Mouse (Mus musculus) adrenal gland, postnatal 25 days (tissue): ENCODE results near the gene Dyrk2. TPM values are rescaled to one million over a fixed set of nuclear protein-coding genes. Genes with fewer than 3 reads are reported as not detected.

Source experiments
- DNase-seq: peaks from one replicate; pipeline ENCODE4 v3.0.0; 2021; ENCODE audit warnings: mixed read lengths
- total RNA-seq: library from RNA; stranded (reverse); gene quantifications from 2 replicates; pipeline ENCODE4 v1.2.3, GENCODE M21; 2021

Dyrk2 gene
- total RNA-seq, 1 experiment from 2014 or later = 52.2 TPM

GRCm38 (mm10) chr10:118846991-118847545 is 22.9 kb downstream of the Dyrk2 start:
- DNase-seq = no peak

DNA sequence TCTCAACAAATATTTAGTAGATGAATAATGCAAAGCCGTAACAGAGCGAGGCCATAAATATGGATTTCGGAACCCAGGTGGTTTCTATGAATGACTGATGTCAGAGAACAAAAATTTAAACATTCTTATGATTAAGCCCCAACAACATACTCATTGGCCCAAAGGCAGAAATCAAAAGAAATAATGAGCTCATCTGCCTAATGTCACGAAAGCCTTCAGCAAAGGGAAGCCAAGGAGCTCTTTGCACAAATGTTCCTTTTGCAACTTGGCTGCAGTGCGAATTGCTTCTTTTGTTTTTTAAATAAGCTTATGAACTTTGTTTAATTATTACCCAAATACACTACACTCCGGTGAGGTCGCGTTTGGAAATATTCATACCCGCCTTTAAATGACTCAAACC is 29.4 kb downstream of the Dyrk2 start:
- no peak for DNase-seq

- DNase-seq = no peak
Measured at GRCm38 (mm10) chr10:118839343-118840141, 30.5 kb downstream of the Dyrk2 start.

GRCm38 (mm10) chr10:118837636-118838035 is 32.4 kb downstream of the Dyrk2 start:
- no peak for DNase-seq

DNA sequence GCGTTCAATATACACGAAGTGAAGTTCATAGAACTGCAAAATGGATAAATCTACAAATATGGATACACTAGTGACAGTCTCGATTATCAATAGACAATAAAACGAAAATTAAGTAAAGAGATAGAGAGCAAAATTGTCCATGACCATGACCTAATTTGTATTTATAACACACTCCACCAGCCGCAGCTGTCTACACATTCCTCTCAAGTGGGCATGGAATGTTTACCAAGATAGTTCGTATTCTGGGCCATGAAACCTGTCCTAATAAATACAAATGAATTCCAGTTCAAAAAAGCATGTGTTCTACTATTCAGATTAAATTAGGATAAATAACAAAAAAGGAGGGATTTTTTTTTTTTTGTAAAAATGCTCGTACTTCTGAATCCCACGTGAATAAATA is 38.8 kb downstream of the Dyrk2 start:
- DNase-seq = no peak

GRCm38 (mm10) chr10:118829641-118830040 is 40.4 kb downstream of the Dyrk2 start:
- no peak for DNase-seq

GRCm38 (mm10) chr10:118827116-118827515 is 42.9 kb downstream of the Dyrk2 start:
- no peak for DNase-seq

- DNase-seq = no peak
Measured at GRCm38 (mm10) chr10:118824830-118825229, 45.2 kb downstream of the Dyrk2 start.

DNA sequence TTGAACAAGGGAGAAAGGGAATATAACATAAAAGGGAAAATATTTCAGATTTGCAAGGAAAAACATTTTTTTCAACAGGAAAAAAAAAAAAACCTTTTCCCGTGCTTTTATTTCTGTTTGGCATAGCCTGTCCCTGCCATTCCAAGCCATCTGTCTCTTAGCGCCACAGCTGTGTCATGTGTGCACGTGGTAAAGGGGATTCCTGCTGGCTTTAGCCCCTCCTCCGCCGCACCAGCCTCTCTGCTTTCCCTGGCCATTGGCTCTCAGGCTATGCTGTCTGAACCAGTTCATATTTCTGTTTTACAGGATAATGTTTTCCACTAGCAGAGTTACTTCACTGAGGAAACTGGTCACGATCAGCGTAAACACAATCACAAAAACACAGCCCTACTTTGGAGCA is 49.1 kb downstream of the Dyrk2 start:
- DNase-seq = no peak

DNA sequence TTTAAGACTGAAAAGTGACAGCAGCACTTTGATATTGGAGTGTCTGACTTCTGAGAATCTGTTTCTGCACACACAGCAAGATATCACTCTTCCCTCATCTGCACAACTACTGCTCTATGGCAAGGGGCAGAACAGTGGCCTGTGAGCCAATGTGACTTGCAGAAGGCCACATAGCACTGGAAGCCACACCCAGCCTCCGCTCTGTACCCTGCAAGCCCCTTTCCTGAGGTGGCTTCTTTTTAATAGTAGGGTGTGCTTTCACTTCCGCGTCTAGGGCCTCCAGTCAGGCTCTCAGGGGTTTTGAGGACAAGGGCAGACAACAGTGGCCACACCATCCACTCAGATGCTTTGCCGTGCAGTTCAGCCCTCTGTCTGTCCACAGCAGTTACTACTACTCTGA is 50.2 kb downstream of the Dyrk2 start:
- no peak for DNase-seq

- DNase-seq = no peak
Measured at GRCm38 (mm10) chr10:118817089-118817488, 52.9 kb downstream of the Dyrk2 start.

DNA sequence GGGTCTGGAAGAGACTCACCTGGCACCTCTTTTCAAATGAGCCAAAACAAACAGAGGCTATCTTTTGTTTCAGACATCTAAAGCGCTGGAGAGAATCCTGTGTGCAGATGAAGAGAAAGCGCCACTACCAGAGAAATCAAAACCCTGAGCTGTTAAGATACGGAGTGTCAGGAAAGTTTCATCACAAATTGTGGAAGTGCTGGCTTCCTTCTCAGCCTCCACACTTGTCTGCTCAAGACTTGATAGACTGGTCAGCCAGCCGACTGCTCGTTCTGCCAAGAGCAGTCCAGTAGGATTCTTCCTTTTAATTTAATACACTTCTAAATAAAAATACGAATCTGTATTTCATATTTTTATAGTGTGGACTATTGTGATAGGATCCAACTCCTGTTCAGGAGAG is 58.1 kb downstream of the Dyrk2 start:
- no peak for DNase-seq

GRCm38 (mm10) chr10:118810908-118811711 is 58.9 kb downstream of the Dyrk2 start:
- no peak for DNase-seq
